Mouse (Mus musculus) neural tube, embryonic 12.5 days (tissue): ENCODE results near the gene Intu. TPM values are rescaled to one million over a fixed set of nuclear protein-coding genes. Genes with fewer than 3 reads are reported as not detected.
A peak's percentile ranks its signal among the peaks of the same experiment; 100 is the strongest.

Source experiments
- ATAC-seq: fragments of 200-750 bp; cut with Nextera tagmentation; 2 replicates; pipeline ENCODE4 v1.8.0; 2017; ENCODE audit warnings: low read depth, mild to moderate bottlenecking, moderate TSS enrichment, moderate library complexity; ENCODE audit not compliant: low FRiP score
- H3K27ac ChIP-seq: fragments of 300-500 bp; sonication (generic); 2 replicates; pipeline ENCODE4 v1.5.1; 2016
- H3K27me3 ChIP-seq: fragments of 300-500 bp; sonication (generic); replicated peaks from 2 replicates; pipeline ENCODE4 v1.6.1; 2016; ENCODE audit warnings: mild to moderate bottlenecking
- H3K36me3 ChIP-seq: fragments of 300-500 bp; sonication (generic); 2 replicates; pipeline ENCODE4 v1.6.1; 2016; ENCODE audit warnings: mild to moderate bottlenecking
- H3K4me1 ChIP-seq: fragments of 300-500 bp; sonication (generic); 2 replicates; pipeline ENCODE4 v1.6.1; 2016
- H3K4me2 ChIP-seq: fragments of 300-500 bp; sonication (generic); replicated peaks from 2 replicates; pipeline ENCODE4 v1.6.1; 2016; ENCODE audit warnings: mild to moderate bottlenecking
- H3K4me3 ChIP-seq: fragments of 300-500 bp; sonication (generic); 2 replicates; pipeline ENCODE4 v1.5.1; 2016
- H3K9ac ChIP-seq: fragments of 300-500 bp; sonication (generic); 2 replicates; pipeline ENCODE4 v1.6.1; 2016; ENCODE audit warnings: mild to moderate bottlenecking
- H3K9me3 ChIP-seq: fragments of 300-500 bp; sonication (generic); 2 replicates; pipeline ENCODE4 v1.6.1; 2016; ENCODE audit warnings: mild to moderate bottlenecking
- WGBS: fragments of 180-500 bp; shearing (Covaris S2); methylation state at CpG from one replicate; pipeline ENCODE4 v1.1.7; 2016; 5-methylcytosine and 5-hydroxymethylcytosine counted together
- polyA plus RNA-seq: library from polyadenylated mRNA; unstranded; fragments of >200 nt; fragmentation: Nextera tagmentation; extraction: Ambion mirVana; gene quantifications from 2 replicates; pipeline ENCODE4 v1.2.1, GENCODE M21; 2016

Intu gene
- polyA plus RNA-seq, 1 experiment from 2014 or later, result 5.1 TPM

- WGBS, result 92% methylated on average over 3 of the region's 3 CpGs
- Histone ChIP-seq H3K36me3 (no peaks in the 10 kb centered on the region), H3K9me3 (no peaks in the 10 kb centered on the region), H3K27ac (no peak overlapping the region), H3K27me3 (no peaks in the 10 kb centered on the region), H3K4me1 (no peaks in the 10 kb centered on the region), H3K4me2 (no peak overlapping the region), H3K4me3 (no peak overlapping the region), H3K9ac (no peak overlapping the region)
- no peak for ATAC-seq
Measured at GRCm38 (mm10) chr3:40518240-40518639, 12.8 kb upstream of the Intu start.

DNA sequence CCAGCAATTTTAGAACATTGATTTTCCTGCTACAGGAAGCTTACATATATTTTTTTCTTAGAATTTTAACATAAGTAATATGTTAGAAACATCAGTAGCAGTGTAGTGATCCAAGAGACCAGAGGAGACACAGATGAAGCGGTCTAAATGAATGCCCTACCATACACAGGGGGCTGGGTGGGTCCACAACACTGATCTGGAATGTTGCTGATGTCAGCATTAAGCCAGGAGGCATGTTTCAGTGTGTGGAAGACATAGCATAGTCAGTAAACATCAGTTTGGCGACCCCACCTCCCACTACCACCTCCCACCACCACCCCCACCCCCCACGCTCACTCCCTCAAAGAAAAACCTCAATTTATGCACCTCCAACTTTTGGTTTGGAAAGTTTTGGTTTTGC, 11.5 kb upstream of the Intu start:
- no peak overlapping the region for H3K27ac ChIP-seq
- no peaks in the 10 kb centered on the region for H3K27me3 ChIP-seq
- no peak overlapping the region for H3K9ac ChIP-seq
- no peak overlapping the region for H3K4me3 ChIP-seq
- 89% methylated on average over 3 of the region's 3 CpGs for WGBS
- no peak overlapping the region for H3K4me2 ChIP-seq
- H3K9me3 ChIP-seq, result no peaks in the 10 kb centered on the region
- H3K4me1 ChIP-seq, result no peaks in the 10 kb centered on the region
- ATAC-seq, result no peak
- H3K36me3 ChIP-seq, result no peaks in the 10 kb centered on the region

DNA sequence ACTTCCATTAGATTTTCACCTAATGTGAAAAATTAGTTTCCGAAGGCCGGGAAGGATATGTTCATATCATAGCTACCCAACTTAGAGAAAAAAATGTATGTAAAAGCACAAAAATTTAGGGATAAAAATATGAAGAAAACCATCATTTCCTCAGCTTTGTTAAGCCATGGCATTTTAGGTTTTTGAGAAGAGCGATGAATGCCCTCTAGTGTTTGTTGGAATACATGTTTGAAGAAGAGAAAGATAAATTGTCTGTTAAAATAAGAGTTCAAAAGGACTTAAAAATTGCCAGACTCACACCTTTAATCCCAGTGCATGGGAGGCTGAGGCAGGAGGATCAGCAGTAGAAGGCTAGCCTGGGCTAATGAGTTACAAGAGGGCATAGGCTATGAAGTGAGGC, 10.5 kb upstream of the Intu start:
- no peaks in the 10 kb centered on the region for H3K27me3 ChIP-seq
- no peak overlapping the region for H3K9ac ChIP-seq
- H3K4me1 ChIP-seq, result no peaks in the 10 kb centered on the region
- WGBS, result 95% methylated on average over 3 of the region's 3 CpGs
- no peaks in the 10 kb centered on the region for H3K9me3 ChIP-seq
- H3K4me2 ChIP-seq, result no peak overlapping the region
- no peaks in the 10 kb centered on the region for H3K36me3 ChIP-seq
- no peak overlapping the region for H3K4me3 ChIP-seq
- no peak overlapping the region for H3K27ac ChIP-seq
- no peak for ATAC-seq

GRCm38 (mm10) chr3:40522446-40522845, 8.6 kb upstream of the Intu start:
- no peak overlapping the region for H3K4me2 ChIP-seq
- H3K9ac ChIP-seq, result no peak overlapping the region
- 29% methylated on average over 6 of the region's 6 CpGs for WGBS

DNA sequence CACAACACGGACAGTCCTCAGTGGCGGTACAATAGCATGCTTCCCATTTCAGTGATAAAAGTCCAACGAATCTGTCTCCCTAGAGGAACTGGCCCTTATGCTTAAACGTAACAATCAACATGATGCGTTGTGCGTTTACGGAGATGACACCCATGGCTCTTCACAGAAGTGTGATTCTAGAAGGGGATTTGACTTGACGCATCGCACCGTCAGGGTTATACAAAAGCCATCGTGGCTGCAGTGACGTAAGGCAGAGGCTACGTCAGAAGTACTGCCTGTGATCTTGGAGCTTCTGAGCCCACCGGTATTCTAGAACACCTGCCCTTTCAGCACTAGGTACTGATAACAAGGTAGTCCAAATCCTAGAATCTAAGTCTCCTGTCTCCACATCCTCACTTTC, 8.2 kb upstream of the Intu start:
- Histone ChIP-seq H3K9ac (no peak overlapping the region), H3K27ac (no peak overlapping the region), H3K4me1 (no peaks in the 10 kb centered on the region), H3K27me3 (no peaks in the 10 kb centered on the region), H3K4me2 (no peak overlapping the region), H3K9me3 (no peaks in the 10 kb centered on the region), H3K4me3 (no peak overlapping the region), H3K36me3 (no peaks in the 10 kb centered on the region)
- no peak for ATAC-seq
- 61% methylated on average over 14 of the region's 14 CpGs for WGBS

More at GRCm38 (mm10) chr3:40522446-40522845, 8.6 kb upstream of the Intu start:
- Histone ChIP-seq H3K27me3 (no peaks in the 10 kb centered on the region), H3K9me3 (no peaks in the 10 kb centered on the region), H3K4me3 (no peak overlapping the region), H3K4me1 (no peaks in the 10 kb centered on the region), H3K27ac (no peak overlapping the region), H3K36me3 (no peaks in the 10 kb centered on the region)
- ATAC-seq, result no peak

DNA sequence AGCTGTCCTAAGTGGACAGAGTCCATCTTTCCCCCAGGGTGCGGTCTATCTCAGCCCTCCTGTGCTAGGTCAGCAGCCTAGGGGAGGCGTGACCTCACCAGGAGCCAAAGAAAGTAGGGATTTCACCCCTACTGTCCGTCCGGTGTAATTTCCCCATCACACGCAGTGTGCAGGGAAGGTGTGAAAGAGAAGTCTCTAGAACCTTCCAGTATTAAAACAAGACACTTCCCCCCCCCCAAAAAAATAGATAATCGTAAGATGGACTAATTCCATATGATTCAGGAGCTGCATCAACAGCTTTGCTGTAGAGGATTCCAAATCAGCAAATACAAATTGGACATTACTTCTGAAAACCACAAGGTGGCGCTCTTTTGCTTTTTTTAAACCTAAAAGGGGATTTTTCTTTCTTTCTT, 7.7 kb upstream of the Intu start:
- Histone ChIP-seq H3K4me1 (no peaks in the 10 kb centered on the region), H3K9ac (0 out of 2 replicates have a peak overlapping the region, but pooled peaks have one; percentile 1), H3K9me3 (no peaks in the 10 kb centered on the region), H3K27ac (no peak overlapping the region), H3K4me3 (no peak overlapping the region), H3K4me2 (no peak overlapping the region; the same call in 1 of the 2 replicates), H3K27me3 (no peaks in the 10 kb centered on the region), H3K36me3 (no peaks in the 10 kb centered on the region)
- 23% methylated on average over 7 of the region's 7 CpGs for WGBS
- ATAC-seq, result no peak

GRCm38 (mm10) chr3:40524841-40525240, 6.2 kb upstream of the Intu start:
- WGBS, result 84% methylated on average over 7 of the region's 7 CpGs
- H3K9me3 ChIP-seq, result 0 out of 2 replicates have a peak, but pooled peaks cover 3% of the 10 kb centered on the region
- no peaks in the 10 kb centered on the region for H3K4me1 ChIP-seq
- no peak overlapping the region for H3K4me2 ChIP-seq
- H3K27me3 ChIP-seq, result no peaks in the 10 kb centered on the region; the same call in 1 of the 2 replicates
- no peak overlapping the region for H3K9ac ChIP-seq
- H3K36me3 ChIP-seq, result no peaks in the 10 kb centered on the region
- ATAC-seq, result no peak
- no peak overlapping the region for H3K4me3 ChIP-seq
- no peak overlapping the region for H3K27ac ChIP-seq

- WGBS, result 18% methylated on average over 4 of the region's 4 CpGs
- Histone ChIP-seq H3K4me2 (no peak overlapping the region), H3K27me3 (no peaks in the 10 kb centered on the region; the same call in 1 of the 2 replicates), H3K4me3 (no peak overlapping the region), H3K36me3 (no peaks in the 10 kb centered on the region), H3K4me1 (no peaks in the 10 kb centered on the region), H3K9ac (no peak overlapping the region), H3K27ac (no peak overlapping the region), H3K9me3 (0 out of 2 replicates have a peak, but pooled peaks cover 3% of the 10 kb centered on the region)
- no peak for ATAC-seq
Measured at GRCm38 (mm10) chr3:40525341-40525740, 5.7 kb upstream of the Intu start.

- Histone ChIP-seq H3K4me3 (no peak overlapping the region), H3K27ac (no peak overlapping the region), H3K4me2 (no peak overlapping the region), H3K27me3 (no peaks in the 10 kb centered on the region; the same call in none of the 2 replicates), H3K4me1 (peaks cover 4% of the 10 kb centered on the region; the same call in 1 of the 2 replicates), H3K9ac (no peak overlapping the region), H3K36me3 (no peaks in the 10 kb centered on the region), H3K9me3 (0 out of 2 replicates have a peak, but pooled peaks cover 3% of the 10 kb centered on the region)
- ATAC-seq, result no peak
- WGBS, result 90% methylated on average over 3 of the region's 3 CpGs
Measured at GRCm38 (mm10) chr3:40526095-40526494, 5.0 kb upstream of the Intu start.

- Histone ChIP-seq H3K4me2 (no peak overlapping the region), H3K4me1 (peaks cover 14% of the 10 kb centered on the region), H3K9ac (no peak overlapping the region), H3K36me3 (no peaks in the 10 kb centered on the region), H3K4me3 (no peak overlapping the region), H3K9me3 (0 out of 2 replicates have a peak, but pooled peaks cover 3% of the 10 kb centered on the region), H3K27me3 (peaks cover 5% of the 10 kb centered on the region), H3K27ac (no peak overlapping the region)
- 53% methylated on average over 10 of the region's 10 CpGs for WGBS
- ATAC-seq, result no peak
Measured at GRCm38 (mm10) chr3:40527218-40527617, 3.9 kb upstream of the Intu start.

DNA sequence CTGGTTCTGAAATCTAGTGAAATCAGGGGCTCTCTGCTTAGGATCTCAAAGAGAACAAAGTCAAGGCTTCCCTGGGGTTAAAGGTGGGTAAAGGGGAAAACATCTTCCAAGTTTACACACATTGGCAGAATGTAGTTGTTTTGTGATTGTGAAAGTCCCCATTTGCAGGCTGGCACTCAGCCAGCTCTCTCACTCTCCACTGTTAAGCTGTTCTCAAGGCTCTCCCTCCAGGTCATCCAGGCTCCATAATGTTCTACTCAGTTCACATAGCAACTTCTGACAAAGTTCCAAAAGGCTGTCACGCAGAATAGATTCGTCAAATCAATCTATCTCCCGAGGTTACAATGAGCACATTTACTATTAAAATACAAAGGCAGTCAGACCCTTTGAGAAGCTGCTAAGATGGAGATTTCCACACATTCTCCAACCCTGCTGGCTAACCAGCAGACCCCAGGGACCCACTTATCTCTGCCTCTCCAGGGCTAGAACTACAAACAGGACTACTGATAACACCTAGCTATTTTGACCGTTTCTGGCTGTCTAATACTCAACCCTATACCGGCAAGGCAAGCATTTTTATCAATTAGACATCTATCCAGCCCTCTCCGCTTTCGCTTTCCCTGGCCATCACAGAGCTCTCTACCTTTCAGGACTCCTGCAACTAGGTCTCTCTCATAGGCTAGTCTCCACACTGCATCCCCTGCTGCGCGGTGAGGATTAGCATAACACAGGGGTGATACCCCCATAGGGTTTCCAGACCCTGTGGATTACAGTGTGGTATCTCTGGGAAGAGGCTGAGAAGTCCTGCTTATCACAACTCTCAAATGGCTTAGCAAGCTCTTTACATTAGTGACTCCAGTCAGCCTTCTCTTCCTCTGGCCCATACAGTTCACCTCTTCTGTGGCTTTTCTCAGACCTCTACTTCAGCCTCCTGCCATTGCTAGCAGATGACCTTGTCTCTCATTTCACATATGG, 2.8 kb upstream of the Intu start:
- Histone ChIP-seq H3K36me3 (no peaks in the 10 kb centered on the region), H3K27ac (no peak overlapping the region), H3K9me3 (0 out of 2 replicates have a peak, but pooled peaks cover 3% of the 10 kb centered on the region), H3K4me3 (no peak overlapping the region), H3K9ac (no peak overlapping the region), H3K4me1 (peaks cover 19% of the 10 kb centered on the region), H3K27me3 (peaks cover 15% of the 10 kb centered on the region), H3K4me2 (peak overlapping the region; percentile 27; the same call in 1 of the 2 replicates)
- WGBS, result 36% methylated on average over 9 of the region's 9 CpGs
- ATAC-seq, result no peak

DNA sequence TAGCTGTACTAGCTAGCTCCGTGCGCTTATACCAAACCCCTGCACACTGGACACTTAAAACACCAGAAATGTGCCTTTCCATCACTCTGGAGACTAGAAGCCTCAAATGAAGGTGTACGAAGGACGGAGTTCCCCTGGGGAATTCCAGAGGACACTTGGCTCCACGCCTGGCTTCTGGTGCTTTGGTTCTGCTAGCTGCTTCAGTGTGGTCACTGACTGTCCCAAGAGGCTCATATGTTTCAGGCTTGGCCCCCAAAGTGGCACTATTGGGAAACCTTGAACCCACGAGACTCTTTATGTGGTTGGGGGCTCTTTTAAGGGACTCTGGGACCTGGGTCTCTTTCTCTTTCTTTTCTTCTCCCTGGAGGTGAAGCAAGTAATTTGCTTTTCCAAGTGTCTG, 2.1 kb upstream of the Intu start:
- Histone ChIP-seq H3K4me1 (peaks cover 19% of the 10 kb centered on the region), H3K27me3 (peaks cover 15% of the 10 kb centered on the region), H3K9ac (no peak overlapping the region), H3K36me3 (no peaks in the 10 kb centered on the region), H3K27ac (no peak overlapping the region), H3K9me3 (0 out of 2 replicates have a peak, but pooled peaks cover 3% of the 10 kb centered on the region), H3K4me3 (no peak overlapping the region), H3K4me2 (no peak overlapping the region)
- no peak for ATAC-seq
- 78% methylated on average over 6 of the region's 6 CpGs for WGBS
